Mouse (Mus musculus): ENCODE data around the gene Spire2. TPM values are rescaled to one million over a fixed set of nuclear protein-coding genes. Genes with fewer than 3 reads are reported as not detected.

The Spire2 gene
- polyA plus RNA-seq, 1 experiment from 2014 or later = 0.93 TPM

DNA sequence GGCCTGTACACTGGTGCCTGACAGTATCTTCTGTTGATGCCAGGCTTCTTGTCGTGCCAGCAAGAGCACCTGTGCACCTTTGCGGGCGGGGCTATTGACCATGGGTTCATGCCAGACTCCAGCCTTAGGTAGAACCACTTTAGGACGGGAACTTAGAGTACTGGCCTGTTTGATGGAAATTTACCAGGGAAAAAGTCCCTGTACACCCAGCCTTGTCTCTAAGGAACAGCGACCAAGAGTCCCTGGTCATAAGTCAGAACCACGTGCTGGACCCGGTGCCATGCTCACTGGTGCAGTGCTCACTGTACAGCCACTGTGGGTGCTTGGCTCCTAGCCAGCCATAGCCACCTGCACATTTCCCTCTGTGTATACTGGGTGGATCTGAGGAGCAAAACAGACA, 56.5 kb downstream of the Spire2 start:
- no peaks in the 10 kb centered on the region for H3K9me3 ChIP-seq
- H3K27ac ChIP-seq = no peak overlapping the region
- no peak overlapping the region for H3K9ac ChIP-seq
- H3K4me1 ChIP-seq = no peaks in the 10 kb centered on the region
- peaks cover 100% of the 10 kb centered on the region for H3K36me3 ChIP-seq
- no peak overlapping the region for H3K4me2 ChIP-seq
- 89% methylated on average over 7 of the region's 7 CpGs for WGBS
- H3K4me3 ChIP-seq = no peak overlapping the region
- ATAC-seq (ENCODE audit: insufficient number of reproducible peaks, low FRiP score, low TSS enrichment, low read depth) = peak; percentile 52; the same call in 1 of the 2 replicates
- no peaks in the 10 kb centered on the region for H3K27me3 ChIP-seq

DNA sequence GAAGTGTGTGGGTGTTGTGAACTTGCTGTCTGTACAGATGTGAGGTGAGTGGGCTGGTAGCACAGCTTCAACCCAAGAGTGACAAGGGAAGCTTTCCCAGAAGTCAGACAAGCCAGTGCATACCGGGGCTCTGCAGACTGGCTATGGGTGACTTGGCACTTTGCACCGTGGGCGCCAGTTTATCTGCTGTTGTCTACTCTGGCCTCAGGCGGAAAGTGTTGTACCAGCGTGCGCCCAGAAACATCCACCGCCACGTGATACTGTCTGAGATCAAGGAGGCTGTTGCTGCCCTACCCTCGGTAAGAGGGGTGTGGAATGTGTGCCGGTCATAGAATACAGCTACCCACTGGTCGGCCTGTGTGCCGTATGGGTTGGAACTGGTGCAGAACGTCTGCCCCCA, 65.8 kb downstream of the Spire2 start:
- ATAC-seq (ENCODE audit: insufficient number of reproducible peaks, low FRiP score, low TSS enrichment, low read depth) = no peak
- Histone ChIP-seq H3K27me3 (no peaks in the 10 kb centered on the region), H3K4me3 (no peak overlapping the region), H3K4me1 (no peaks in the 10 kb centered on the region), H3K36me3 (peaks cover 99% of the 10 kb centered on the region), H3K9ac (no peak overlapping the region), H3K4me2 (no peak overlapping the region), H3K27ac (no peak overlapping the region), H3K9me3 (no peaks in the 10 kb centered on the region)
- 90% methylated on average over 13 of the region's 13 CpGs for WGBS

DNA sequence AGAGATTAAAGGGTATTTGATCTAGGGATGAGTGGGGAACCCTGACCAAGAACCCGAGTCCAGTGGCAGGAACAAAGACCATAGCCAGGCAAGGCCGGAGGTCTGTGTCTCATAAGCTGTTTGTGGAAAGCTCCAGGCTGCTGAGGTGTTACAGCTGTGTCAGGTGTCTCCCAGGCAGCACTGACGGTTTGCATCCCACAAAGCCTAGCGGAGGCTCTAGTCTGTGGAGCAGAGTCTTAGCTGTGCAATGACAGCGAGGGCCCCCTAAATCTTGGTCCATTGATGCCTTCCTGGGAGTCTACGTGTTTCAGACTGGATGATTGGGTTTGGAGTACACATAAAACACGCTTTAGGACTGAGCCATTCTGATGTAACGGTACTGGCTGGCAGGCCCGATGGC, 69.4 kb downstream of the Spire2 start:
- Histone ChIP-seq H3K4me2 (no peak overlapping the region), H3K36me3 (peaks cover 65% of the 10 kb centered on the region)
- ATAC-seq (ENCODE audit: insufficient number of reproducible peaks, low FRiP score, low TSS enrichment, low read depth) = no peak

DNA sequence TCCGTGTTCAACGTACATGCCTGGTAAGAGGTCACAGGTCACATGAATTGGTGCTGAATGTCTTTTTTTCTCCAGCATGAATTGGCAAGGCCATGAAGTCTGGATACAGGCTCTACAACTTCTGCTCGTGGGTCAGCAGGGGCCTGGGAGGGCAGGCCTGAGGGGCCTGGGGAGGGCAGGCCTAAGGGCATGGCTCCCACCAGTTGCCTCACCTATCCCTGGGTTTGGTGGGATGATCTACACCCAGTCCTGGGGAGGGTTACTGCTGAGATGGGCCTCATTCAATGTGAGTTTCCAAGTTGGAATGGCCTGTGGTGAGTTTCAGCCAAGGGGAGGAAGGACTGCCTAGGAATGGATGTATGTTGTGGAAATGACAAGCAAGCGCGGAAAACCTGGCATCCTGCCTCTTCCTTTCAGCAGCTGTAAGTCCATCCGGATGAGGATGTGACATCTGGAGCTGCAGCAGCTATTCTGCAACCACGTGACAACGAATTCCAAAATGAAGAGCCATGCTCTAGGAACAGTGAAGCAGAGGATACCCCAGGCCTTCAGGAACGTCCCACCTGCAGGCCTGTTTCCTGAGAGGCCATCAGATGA, 70.3 kb downstream of the Spire2 start:
- H3K4me3 ChIP-seq = no peak overlapping the region
- no peak for ATAC-seq (ENCODE audit: insufficient number of reproducible peaks, low FRiP score, low TSS enrichment, low read depth)
- peaks cover 5% of the 10 kb centered on the region for H3K27me3 ChIP-seq
- 86% methylated on average over 9 of the region's 9 CpGs for WGBS
- peaks cover 2% of the 10 kb centered on the region; the same call in 1 of the 2 replicates for H3K4me1 ChIP-seq
- no peaks in the 10 kb centered on the region for H3K9me3 ChIP-seq
- H3K9ac ChIP-seq = no peak overlapping the region
- H3K27ac ChIP-seq = no peak overlapping the region
- no peak overlapping the region for H3K4me2 ChIP-seq
- H3K36me3 ChIP-seq = peaks cover 56% of the 10 kb centered on the region

More for the DNA sequence above, 69.4 kb downstream of the Spire2 start:
- Histone ChIP-seq H3K27me3 (no peaks in the 10 kb centered on the region), H3K4me3 (no peak overlapping the region), H3K9ac (no peak overlapping the region), H3K9me3 (no peaks in the 10 kb centered on the region), H3K4me1 (peaks cover 2% of the 10 kb centered on the region; the same call in 1 of the 2 replicates), H3K27ac (no peak overlapping the region)
- WGBS = 86% methylated on average over 9 of the region's 9 CpGs

DNA sequence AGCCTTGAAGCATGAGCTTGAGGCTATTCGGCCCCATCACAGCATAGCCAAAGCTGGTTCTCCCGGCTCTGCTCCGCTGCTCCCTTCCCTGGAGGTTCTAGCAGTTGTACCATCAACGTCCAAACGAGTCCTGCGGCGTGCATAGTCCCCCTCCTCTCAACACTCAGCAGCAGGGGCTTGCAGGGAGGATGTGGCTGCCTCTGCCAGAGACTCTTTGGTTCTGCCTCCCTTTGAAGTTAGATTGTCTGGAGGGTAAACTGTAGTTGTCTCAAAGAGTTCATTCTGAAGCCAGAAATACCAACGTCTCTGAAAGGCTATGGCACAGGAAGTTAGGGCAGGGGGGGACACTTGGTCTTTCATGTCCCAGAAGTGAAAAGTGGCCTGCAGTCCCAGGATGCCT, 72.0 kb downstream of the Spire2 start:
- Histone ChIP-seq H3K9me3 (no peaks in the 10 kb centered on the region), H3K4me2 (no peak overlapping the region), H3K4me1 (peaks cover 2% of the 10 kb centered on the region; the same call in 1 of the 2 replicates), H3K36me3 (peaks cover 39% of the 10 kb centered on the region), H3K9ac (no peak overlapping the region), H3K27me3 (peaks cover 20% of the 10 kb centered on the region), H3K4me3 (no peak overlapping the region), H3K27ac (no peak overlapping the region)
- ATAC-seq (ENCODE audit: insufficient number of reproducible peaks, low FRiP score, low TSS enrichment, low read depth) = no peak
- 31% methylated on average over 8 of the region's 8 CpGs for WGBS

DNA sequence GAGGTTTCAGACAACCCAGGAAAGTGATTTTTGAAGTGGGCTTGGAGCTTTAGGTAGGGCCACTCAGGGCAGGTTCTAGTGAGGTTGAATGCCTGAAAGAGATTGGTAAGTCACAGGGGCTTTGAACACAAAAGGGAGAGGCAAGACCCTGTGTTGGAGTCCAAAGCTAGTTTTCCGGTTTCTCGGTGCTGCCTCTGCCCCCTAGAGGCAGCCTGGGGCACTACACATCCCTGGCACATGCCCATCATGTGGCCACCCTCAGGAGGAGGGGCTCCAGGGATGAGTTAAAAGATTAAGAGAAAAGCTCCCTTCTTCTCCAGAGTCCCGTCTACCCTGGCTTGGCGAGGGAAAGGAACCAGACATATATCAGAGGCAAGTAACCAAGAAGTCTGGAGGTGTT, 74.3 kb downstream of the Spire2 start, which contains the start of gene Mc1r:
Mc1r (plus strand) TSS at position 322 of the 400 bp plus-strand sequence.
- no peak within 1 kb of the TSS for H3K9ac ChIP-seq
- H3K4me1 ChIP-seq = peaks cover 12% of the 10 kb centered on the region
- 7% methylated on average over 4 of the region's 4 CpGs for WGBS
- no peak within 1 kb of the TSS for H3K4me3 ChIP-seq
- no peaks in the 10 kb centered on the region for H3K9me3 ChIP-seq
- ATAC-seq (ENCODE audit: insufficient number of reproducible peaks, low FRiP score, low TSS enrichment, low read depth) = no peak
- H3K27ac ChIP-seq = no peak within 1 kb of the TSS
- H3K27me3 ChIP-seq = peaks cover 42% of the 10 kb centered on the region
- peaks cover 17% of the 10 kb centered on the region for H3K36me3 ChIP-seq
- no peak within 1 kb of the TSS for H3K4me2 ChIP-seq

DNA sequence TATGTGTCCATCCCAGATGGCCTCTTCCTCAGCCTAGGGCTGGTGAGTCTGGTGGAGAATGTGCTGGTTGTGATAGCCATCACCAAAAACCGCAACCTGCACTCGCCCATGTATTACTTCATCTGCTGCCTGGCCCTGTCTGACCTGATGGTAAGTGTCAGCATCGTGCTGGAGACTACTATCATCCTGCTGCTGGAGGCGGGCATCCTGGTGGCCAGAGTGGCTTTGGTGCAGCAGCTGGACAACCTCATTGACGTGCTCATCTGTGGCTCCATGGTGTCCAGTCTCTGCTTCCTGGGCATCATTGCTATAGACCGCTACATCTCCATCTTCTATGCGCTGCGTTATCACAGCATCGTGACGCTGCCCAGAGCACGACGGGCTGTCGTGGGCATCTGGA, 75.1 kb downstream of the Spire2 start:
- H3K4me3 ChIP-seq = no peak overlapping the region
- H3K9ac ChIP-seq = no peak overlapping the region
- ATAC-seq (ENCODE audit: insufficient number of reproducible peaks, low FRiP score, low TSS enrichment, low read depth) = no peak
- no peak overlapping the region for H3K27ac ChIP-seq
- WGBS = 87% methylated on average over 13 of the region's 13 CpGs
- H3K9me3 ChIP-seq = no peaks in the 10 kb centered on the region
- no peak overlapping the region for H3K4me2 ChIP-seq
- peaks cover 51% of the 10 kb centered on the region for H3K27me3 ChIP-seq
- peaks cover 9% of the 10 kb centered on the region for H3K36me3 ChIP-seq
- peaks cover 17% of the 10 kb centered on the region for H3K4me1 ChIP-seq

DNA sequence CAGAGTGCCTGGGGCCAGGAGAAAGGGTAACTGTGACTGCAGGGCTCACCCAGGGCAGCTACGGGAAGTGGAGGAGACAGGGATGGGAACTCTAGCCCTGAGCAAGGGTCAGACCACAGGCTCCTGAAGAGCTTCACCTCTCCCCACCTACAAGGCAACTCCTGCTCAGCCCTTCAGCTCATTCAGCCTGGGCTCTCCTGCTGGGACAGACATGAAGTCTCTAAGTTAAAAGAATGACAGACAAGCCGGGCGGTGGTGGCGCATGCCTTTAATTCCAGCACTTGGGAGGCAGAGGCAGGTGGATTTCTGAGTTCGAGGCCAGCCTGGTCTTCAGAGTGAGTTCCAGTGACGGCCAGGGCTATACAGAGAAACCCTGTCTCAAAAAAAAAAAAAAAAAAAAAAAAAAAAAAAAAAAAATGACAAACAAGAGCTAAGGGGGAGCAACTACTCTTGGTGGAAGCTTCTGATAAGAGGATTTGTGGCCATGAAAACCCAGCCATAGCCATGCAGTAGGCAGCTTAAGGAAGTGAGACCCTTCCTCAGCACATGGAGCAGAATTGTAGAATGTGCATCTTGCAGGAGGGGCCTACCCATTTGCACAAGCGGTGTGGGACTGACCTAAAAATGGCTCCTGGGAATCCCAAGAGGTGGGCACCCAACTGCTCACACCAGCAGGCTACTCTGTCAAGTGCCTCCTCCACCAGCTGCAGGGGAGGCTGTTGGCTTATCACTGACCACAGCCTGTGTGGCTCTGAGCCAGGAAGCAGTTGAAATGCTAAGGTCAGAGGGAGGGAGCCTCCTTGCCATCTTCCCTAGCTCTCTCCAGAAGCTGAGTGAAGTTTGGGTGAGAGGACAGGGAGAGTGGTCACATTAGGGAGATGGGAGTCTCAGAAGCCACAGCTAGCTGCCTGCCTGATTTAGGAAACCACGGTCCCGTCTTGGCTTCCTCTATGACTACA, 76.4 kb downstream of the Spire2 start:
- no peak overlapping the region for H3K4me3 ChIP-seq
- H3K27me3 ChIP-seq = peaks cover 63% of the 10 kb centered on the region
- H3K36me3 ChIP-seq = no peaks in the 10 kb centered on the region
- ATAC-seq (ENCODE audit: insufficient number of reproducible peaks, low FRiP score, low TSS enrichment, low read depth) = no peak
- H3K4me1 ChIP-seq = peaks cover 17% of the 10 kb centered on the region
- H3K9me3 ChIP-seq = no peaks in the 10 kb centered on the region
- H3K9ac ChIP-seq = no peak overlapping the region
- H3K4me2 ChIP-seq = no peak overlapping the region
- 64% methylated on average over 9 of the region's 9 CpGs for WGBS
- H3K27ac ChIP-seq = no peak overlapping the region

DNA sequence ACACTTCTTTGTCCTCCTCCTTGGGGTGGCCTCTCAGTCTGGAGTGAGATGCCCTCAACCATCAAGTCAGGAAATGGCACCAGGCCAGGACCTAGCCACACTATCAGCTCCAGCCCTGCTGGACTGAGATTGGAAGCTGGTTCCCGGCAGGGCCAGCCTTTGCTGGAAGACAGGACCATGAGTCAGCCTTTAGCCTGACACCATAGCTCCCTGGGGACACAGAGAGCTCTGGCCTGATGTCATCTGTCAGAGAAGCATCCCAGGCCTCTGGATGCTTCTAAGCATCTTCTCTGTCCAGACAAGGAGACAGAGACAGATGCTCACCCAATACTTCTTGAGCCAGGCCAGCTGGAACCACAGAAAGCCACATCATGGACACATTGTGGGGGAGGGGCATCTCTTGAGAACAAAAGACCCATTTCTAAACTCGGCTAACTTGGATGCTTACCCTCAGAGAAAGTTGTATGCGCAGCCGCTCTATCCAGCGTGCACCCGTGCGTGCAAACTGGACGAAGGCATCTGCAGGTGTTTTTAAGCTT, 77.6 kb downstream of the Spire2 start:
- Histone ChIP-seq H3K4me2 (no peak overlapping the region), H3K4me3 (no peak overlapping the region), H3K36me3 (no peaks in the 10 kb centered on the region), H3K27ac (no peak overlapping the region), H3K27me3 (peaks cover 68% of the 10 kb centered on the region), H3K4me1 (peaks cover 17% of the 10 kb centered on the region), H3K9ac (no peak overlapping the region), H3K9me3 (no peaks in the 10 kb centered on the region)
- ATAC-seq (ENCODE audit: insufficient number of reproducible peaks, low FRiP score, low TSS enrichment, low read depth) = no peak
- WGBS = 75% methylated on average over 8 of the region's 8 CpGs

DNA sequence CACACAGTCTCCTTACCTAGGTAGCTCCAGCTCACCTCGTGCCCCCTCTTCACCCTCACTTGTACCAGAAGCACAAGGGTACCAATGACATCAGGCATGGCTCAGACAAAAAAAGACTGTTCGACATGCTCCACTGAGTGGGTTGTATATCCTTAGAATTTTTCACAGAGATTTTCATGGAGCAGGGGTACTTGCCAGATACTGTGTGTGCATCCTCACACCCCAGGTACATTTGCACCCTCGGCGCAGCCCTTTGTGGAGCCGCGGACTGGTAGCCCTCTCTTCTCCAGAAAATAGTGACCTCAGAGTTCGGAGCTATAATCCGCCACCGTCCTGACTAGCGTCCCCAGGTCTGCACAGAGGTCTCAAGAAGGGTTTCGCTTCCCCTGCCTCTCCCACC, 78.3 kb downstream of the Spire2 start:
- no peak; the same call in 1 of the 2 replicates for ATAC-seq (ENCODE audit: insufficient number of reproducible peaks, low FRiP score, low TSS enrichment, low read depth)
- H3K9ac ChIP-seq = no peak overlapping the region

DNA sequence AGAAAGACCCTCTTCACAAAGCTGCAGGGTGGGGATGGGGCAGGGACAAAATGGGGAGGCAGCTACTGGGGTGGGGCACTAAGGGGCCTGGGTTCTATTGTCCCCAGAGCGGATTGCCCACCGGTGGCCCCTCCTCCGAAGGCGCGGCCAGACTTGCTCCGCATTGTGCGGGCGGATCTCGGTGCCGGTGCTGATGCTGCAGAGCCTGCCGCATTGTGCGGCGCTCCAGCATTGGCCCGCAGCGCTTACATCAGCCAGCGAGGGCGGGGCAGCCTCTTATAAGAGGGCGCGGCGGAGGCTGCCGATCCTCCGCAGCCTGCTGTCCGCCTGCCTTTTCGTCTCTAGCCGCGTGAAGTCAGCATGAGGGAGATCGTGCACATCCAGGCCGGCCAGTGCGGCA, 78.7 kb downstream of the Spire2 start, which contains the start of gene Tubb3:
Tubb3 (plus strand) TSS at position 179 of the 400 bp plus-strand sequence.
- no peak within 1 kb of the TSS for H3K27ac ChIP-seq
- peak within 1 kb of the TSS; percentile 53 for H3K4me2 ChIP-seq
- H3K9me3 ChIP-seq = no peaks in the 10 kb centered on the region
- peaks cover 68% of the 10 kb centered on the region for H3K27me3 ChIP-seq
- H3K4me3 ChIP-seq = peak within 1 kb of the TSS; percentile 32
- WGBS = under 1% methylated on average over 17 of the region's 29 CpGs
- no peaks in the 10 kb centered on the region for H3K36me3 ChIP-seq
- no peak for ATAC-seq (ENCODE audit: insufficient number of reproducible peaks, low FRiP score, low TSS enrichment, low read depth)
- H3K4me1 ChIP-seq = peaks cover 17% of the 10 kb centered on the region
- H3K9ac ChIP-seq = no peak within 1 kb of the TSS

More for the DNA sequence above, 78.3 kb downstream of the Spire2 start:
- 12% methylated on average over 11 of the region's 11 CpGs for WGBS
- Histone ChIP-seq H3K36me3 (no peaks in the 10 kb centered on the region), H3K27me3 (peaks cover 68% of the 10 kb centered on the region), H3K4me2 (peak overlapping the region; percentile 53), H3K27ac (no peak overlapping the region), H3K9me3 (no peaks in the 10 kb centered on the region), H3K4me1 (peaks cover 17% of the 10 kb centered on the region), H3K4me3 (peak overlapping the region; percentile 32; the same call in 1 of the 2 replicates)
